Mouse (Mus musculus) B cell, adult 2 months (primary cell): ENCODE measurements around the gene Zfp663.

Experiments
- DNase-seq, 2 experiments: peaks; one replicate each; pipeline ENCODE4 v3.0.0; 2022

The Zfp663 gene

DNA sequence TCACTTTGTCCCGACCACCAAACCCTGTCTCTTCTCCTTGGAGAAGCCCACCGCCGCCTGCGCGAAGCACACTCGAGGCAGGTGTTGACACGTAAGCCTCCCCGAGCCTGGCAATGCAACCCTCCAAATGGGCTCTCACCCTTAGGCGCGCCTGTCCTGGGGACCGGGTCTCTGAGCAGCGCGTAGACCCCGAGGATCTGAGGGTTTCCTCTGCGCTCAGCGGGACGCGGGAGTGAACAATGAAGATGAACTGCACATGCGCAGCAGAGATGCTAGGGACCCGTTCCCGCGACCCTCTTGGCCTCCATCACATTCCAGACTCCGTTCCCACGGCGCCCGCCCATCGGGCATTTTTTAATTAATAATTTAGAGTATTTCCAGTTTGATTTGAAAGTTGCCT, at the start of gene Zfp663:
TSS of gene Zfp663 (minus strand) at position 234 of the 400 bp plus-strand sequence.
- no peak for DNase-seq

DNA sequence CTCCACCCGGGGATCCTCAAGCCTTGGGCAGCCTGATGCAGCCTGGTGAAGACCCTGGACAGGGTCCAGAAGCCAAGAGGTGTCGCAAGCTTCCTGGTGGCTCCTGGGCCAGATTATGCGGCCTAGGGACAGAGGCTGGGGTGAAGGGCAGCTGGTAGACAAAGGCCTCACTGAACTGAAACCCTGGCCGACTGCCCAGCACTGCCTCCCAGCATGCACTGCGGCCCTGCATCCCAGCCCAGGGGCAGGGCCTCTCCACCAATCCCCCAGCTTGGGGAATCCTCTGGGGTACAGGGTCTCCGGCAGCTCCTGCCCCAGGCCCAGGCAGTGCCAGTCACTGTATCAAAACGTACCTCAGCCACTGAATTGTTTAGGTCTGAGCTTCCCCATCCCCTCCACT, 48.8 kb upstream of the Zfp663 start:
- no peak for DNase-seq

DNA sequence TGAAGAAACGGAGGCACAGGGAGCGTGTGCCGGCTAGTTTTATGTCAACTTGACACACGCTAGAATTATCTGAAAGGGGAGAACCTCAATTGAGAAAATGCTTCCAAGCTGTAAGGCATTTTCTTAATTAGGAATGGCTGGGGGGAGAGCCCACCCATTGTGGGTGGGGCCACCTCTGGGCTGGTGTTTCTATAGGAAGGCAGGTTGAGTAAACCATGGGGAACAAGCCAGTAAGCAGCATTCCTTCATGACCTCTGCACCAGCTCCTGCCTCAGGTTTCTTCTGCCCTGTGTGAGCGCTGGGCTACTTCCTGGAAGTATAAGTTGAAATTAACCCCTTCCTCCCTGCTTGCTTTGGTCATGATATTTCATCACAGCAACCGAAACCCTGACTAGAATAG, 47.3 kb upstream of the Zfp663 start:
- no peak for DNase-seq

DNA sequence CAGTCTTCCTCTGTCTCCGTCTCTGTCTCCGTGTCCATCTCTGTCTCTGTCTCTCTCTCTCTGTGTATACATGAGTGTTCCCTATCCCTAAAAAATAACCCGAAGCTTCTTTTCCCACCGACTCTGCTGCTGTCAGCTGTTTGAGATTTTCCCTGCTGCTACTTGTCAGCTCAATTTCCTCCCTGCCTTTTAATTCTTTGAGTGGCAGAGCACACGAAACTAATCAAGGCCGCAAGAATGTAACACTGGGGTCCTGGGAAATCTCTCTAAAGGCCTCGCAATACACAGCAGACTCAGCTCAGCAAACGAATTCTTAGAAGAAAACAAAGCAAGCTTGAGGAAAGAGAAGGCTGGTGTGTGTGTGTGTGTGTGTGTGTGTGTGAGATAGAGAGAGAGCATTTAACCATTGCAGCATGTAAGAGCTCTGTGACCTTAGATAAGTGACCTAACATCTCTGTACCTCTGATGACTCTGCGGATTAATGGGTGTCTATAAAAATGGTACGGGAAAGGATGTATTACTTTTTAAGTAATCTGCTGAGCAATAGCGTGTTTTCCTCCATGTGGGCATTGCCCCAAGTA, 46.7 kb upstream of the Zfp663 start:
- no peak for DNase-seq

DNA sequence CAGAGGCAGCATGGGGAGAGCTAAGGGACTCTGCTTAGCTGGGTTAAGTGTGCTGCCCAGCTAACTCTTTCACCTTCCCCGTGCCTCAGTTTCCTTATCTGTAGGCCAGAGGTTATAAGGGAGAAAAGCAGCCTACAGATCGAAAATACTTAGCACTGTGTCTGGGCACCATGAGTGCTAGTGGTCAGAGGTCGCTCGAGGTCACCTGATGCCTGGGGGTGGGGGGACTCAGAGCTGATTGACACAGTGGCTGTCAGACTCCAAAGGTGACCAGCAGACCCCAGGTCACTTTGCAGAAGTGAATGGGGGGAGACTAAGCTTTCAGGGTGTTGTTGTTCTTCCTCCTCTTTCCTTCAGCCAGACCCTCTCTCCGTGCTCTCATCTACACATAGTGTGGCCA, 45.8 kb upstream of the Zfp663 start:
- DNase-seq, result no peak

DNA sequence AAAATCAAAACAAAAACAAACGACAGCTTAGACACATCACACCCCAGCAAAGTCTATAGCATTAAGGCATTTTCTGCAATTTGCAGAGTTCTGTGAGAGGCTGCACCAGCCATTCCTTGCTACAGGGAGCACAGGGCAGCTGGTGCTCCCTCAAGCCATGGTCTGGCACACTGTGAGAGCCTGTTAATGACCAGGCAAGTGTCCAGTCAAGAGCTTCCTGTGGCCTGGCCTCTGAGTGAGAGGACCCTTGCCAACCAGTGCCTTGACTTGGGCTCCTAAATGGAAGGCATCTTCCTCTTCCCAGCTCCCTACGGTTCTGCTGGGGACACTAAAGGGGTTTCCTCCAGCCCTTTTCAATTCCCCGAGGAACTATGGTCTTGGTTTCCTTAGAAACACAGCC, 45.4 kb upstream of the Zfp663 start:
- no peak for DNase-seq

DNA sequence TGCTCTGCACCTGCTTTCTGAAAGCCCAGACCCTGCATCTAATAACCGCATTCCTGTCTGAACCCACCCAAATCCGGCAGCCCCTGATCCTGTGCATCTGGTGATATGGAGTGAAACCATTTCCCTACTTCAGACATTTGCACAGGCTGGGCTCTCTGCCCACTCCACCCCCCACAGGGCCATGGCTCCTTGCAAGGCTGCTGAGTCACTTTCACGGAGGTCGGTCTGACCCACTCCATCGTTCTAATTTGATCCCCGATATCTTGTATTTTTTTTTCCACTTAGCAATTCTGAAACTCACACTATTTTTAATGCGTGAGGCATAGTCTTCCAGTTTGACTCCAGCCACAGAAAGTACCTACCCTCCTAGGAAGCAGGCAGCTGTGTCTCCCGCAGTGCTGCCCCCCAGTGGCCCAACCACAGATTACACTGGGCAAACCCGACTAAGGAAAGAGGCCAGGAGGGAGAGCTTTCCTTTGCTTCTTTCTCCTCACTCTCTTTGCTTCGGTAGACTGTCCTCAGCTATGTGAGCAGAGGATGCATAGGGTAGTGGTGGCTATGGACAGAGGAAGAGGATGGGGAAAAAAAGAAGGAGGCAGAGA, 39.3 kb upstream of the Zfp663 start:
- DNase-seq, result peak; percentile 79 to 83

DNA sequence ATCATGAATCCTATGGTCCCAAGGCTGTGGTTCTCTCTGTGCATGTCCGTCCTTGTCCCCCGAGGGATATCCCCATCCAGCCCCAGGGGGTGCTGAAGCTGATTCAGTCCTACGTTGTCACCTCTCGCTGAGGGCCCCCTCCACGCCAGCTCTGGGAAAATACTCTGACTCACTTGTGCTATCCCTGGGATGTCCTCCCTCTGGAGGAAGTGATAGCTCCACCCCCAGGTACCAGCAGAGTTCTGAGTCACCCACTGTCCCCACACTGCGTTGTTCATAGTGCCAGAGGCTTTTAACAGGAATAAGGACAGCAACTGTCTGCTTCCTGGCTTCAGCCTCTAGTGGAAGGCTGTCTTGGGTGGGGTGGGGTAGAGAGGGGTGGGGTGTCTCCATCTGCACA, 36.8 kb upstream of the Zfp663 start:
- no peak for DNase-seq

DNA sequence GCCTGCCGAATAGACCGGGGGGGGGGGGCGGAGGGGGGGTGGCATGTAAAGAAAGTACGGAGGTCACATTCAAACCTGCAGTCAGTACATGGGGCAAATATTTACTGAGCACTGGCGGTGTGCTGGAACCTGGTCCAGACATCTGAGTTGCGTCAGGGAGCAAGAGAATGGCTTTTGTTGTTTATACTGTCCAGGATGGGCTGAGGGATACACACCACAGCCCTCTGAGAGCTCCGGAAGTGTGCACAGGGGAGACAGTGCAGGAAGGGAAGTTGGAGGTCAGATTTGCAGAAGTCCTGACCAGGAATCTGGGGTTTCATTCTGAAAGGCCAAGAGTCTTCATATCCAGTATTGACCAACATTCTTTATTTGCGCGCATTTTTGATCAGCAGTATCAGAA, 36.4 kb upstream of the Zfp663 start:
- DNase-seq, result no peak

DNA sequence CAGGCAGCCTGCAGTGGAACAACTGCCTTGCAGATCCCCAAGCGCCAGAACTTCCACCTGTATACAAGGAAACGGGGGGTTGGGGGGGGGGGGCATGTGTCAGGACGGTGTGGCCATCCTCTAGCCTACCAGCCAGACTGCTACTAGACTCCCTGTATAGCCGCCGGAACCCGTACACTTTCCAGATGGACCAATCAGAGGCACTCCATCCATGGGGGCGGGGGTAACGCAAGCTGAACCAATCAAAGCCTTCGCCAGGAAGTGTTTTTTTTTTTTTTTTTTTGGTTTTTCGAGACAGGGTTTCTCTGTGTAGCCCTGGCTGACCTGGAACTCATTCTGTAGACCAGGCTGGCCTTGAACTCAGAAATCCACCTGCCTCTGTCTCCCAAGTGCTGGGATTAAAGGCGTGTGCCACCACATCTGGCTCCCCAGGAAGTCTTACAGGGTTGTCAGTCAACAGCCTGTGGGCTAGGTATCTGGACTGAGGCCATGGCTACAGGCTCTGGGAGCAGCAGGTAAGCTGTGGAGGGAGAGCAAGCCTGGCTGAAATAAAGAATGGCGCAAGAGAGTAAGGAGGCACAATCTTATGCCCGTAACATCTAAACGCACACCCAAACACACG, 29.7 kb upstream of the Zfp663 start:
- no peak for DNase-seq

DNA sequence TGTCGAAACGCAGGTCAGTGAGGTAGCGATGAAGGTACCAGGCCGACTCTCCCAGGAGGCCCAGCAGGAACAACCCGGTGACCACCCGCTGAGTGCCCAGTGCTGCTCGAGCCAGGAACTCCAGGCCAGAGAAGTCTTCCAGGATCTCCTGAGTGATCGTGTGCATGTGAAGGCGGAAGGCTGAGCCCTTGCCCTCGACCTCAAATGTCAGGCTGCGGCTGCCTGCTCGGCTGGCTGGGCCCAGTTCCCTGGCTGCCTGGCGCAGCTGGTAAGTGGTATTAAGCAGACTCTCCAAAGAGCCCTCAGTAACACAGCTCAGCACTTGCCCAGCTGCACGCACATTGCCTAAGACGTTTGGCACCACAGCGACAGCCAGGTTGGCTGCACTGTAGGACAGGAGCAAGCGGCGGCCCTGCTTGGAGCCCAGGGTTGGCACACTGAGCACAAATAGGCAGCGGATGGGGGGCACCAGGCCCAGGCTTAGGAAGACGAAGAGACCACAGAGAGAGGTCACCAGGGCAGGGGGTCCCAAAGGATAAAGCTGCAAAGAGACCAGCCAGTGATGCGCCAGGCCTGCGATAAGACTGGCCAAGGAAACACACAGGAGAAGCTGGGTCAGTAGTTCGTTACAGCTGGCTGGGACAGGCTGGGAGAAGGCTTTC, 29.1 kb upstream of the Zfp663 start:
- DNase-seq, result no peak

DNA sequence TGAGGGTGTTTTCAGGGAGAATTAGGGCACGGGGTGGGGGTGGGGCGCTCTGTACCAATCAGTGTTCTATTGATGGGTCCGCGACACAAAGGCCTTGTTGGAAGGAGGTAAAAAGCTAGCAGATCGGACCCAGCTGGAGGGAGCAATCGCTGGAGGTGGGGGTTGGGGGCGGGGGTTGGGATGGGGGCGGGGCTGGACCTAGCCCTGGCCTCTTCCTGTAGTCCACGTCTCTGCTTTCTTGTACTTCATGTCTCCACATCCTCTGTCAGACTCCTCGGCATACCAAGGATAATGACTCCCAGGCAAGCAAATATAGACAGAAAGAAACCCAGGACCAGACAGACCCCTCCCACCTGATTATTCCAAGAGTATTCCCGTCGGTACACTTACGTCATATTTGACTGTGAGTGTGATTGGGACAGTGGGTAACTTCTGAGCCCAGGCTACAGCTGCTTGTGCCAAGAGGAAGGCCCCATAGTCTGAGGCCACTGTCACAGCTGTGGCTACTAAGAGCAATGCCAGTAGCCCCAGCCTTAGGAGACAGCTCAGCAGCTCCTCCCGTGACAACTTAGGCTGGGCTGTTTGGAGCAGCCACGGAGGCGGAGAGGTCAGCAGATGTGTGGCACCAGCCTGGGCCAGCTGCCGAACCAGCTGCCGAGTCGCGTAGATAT, 28.4 kb upstream of the Zfp663 start:
- no peak for DNase-seq

DNA sequence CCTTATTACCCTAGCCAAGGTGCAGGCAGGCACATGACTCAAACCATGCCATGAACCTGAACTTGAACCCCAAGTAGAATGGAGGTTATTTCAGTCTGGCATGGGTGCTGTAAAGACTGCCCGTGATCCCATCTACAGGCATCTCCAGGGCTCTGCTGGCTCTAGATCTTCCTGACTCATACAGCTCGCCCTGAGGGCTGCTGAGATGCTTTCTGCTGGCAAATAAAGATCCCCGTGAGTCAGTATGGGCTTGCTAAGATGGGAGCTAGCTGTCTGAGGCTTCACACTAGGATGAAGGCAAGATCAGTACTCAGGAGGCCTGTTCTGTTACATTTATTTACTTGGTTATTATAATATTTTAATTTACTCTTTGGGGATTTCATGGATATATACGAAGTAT, 23.6 kb upstream of the Zfp663 start:
- DNase-seq, result no peak

DNA sequence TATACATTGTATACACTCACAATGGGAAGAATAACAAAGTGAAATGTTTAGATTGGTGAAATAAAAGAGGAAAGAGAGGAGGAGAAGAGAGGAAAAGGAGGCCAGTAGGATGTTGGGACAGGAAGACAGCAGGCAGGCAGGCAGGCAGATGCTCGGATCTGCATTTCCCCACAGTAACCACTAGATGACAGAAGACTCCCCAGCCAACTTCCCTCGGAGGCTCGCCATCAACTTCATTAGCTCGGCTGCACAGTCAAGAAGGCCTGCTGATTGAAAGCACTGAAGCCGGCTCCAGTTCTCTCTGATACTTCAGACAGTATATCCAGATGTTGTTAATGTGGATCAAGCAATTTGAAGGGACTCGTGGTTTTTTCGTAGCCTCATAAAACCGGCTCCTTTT, 23.0 kb upstream of the Zfp663 start:
- peak; percentile 25 to 45 for DNase-seq

DNA sequence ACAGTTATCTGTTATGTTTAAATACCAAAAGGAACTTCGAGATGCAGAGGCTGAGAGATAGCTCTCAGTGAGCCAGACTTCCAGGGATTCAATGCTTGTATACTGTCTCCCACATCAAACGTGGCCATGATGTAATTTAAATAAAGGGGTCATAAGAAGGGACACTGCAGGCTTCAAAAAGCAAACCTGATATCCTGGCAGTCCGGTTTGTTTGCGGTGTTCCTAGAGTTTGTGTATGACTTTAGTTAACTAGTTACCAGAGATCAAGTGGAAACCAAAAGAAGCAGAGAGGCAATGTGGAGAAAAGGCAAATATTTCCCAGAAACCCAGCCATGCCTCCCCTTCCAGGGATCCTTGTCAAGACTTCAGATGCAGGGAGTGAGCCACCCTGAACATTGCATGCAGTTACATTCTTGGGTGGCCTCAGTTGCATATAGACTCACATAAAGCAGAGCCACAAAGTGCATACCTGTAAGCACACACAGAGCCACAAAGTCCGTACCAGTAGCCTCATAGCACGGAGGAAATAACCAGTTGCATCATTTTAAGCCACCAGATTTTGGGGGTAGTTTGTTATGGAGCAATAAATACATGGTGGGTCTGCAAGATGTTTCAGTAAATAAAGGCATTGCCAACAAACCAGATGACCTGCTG, 20.9 kb upstream of the Zfp663 start:
- DNase-seq, result no peak

DNA sequence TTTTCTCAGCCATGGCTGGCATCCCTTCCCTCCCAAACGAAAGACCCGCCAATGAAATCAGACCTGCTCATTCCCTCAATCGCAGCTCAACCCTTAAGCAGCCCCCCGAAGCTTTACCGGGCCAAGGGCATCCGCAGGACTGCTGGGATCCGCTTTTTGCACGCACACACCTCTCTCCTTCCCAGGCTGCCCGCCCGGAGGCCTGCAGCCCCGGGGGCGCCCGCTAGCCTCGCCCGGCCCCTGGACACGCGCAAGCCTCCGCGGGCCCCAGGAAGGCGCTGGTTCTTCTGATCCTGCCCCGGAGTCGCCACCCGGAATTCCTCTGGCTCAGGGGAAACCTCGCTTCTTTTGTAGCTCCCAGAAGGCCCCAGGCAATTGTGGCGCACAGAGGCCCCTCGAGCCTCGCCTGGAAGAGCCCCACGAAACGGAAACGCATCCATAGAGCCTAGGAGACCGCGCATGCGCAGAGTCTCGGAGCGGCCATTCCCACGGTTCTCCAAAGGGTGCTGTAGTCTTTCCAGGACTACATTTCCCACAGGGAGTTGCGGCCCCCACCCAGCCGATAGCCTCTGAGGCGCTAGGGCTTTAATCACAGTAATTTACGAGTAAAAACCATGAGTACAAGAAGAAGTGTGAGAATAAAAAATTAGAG, 19.4 kb upstream of the Zfp663 start, which contains the start of gene Zfp334:
TSS of gene Zfp334 (minus strand) at position 416 of the 652 bp plus-strand sequence.
- DNase-seq, result no peak

DNA sequence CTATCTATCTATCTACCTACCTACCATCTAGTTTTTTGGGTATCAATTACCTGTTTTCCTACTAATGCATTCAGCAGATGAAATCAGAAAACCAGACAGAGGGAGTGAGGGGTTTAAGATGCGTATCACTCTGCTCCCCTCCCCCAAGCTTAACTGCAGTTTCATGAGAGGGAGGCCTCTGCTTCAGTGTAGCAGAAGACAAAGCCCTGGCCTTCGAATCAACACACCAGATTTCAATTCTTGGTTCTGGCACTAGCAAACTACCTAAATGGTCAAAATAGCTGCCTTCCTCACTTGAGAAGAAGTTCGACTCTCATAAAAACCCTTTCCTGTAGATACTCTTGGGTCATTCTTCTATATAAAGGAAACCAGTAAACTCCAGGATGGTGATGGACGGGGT, 18.8 kb upstream of the Zfp663 start:
- DNase-seq, result no peak

DNA sequence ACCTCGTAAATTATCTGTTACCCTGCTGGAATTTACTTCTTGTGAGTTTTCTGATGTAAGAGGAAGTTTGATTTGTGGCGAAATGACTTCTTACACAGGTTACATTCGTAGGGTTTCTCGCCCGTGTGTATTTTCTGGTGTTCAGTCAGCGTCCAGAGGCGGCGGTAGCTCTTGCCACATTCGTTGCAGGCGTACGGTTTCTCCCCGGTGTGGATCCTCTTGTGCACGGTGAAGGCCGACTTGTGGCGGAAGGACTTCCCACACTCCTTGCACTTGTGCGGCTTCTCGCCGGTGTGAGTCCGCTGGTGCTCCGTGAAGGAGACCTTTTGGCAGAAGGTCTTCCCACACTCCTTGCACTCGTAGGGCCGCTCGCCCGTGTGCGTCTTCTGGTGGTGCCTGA, 11.5 kb upstream of the Zfp663 start:
- no peak for DNase-seq

DNA sequence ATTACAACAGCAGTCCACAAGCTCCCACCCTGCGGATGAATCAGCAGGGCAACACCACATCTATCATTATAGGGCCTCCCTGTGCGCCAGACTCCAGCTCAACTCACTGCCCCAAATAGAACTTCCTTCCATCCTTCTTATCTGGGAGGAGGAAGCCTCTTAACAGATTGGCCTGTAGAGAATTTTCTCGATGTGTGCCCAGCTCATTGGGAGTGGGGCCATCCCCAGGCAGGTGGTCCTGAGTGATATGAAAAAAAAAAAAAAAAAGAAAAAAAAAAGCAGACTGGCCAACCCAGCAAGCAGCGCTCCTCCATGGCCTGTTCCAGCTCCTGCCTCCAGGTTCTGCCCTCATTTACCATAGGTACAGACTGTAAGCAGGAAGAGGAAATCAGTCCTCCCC, 7.5 kb upstream of the Zfp663 start:
- DNase-seq, result no peak

DNA sequence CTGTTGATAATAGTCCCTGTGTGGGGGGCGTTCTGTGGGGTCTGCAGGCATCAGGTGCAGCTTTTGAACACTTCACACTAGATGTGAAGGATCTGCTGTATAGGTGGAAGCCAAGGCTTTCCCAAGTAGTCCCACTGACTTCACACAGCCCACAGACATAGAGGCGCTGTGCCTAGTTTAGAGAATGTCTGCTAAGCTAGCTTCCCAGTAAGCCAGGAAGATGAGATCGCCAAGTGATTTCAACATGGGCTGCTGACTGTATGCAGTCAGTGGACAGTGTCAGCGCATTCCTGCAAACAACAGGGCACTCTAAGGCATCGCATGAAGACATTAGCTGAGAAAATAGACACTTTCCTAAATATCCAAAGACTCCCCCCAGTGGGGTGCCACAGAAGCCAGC, 6.9 kb upstream of the Zfp663 start:
- DNase-seq, result no peak

DNA sequence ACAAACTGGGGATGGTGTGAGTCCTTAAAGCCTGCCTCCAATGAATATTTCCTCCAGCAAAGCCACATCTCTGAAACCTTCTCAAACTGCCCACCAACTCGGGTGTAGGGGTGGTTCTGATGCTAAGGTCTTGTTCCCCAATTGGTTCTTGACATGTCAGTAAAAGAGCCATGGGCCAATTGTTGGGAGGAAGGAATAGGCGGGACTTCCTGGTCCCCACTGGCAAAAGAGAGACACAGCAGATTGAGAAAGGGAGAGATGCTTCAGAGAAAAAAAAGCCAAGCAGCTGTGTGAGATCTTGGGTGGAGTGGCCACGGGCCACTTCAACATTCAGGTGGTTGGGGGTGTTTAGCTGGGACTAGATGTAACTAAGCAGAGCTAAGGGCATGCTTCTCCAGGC, 2.5 kb upstream of the Zfp663 start:
- no peak for DNase-seq

DNA sequence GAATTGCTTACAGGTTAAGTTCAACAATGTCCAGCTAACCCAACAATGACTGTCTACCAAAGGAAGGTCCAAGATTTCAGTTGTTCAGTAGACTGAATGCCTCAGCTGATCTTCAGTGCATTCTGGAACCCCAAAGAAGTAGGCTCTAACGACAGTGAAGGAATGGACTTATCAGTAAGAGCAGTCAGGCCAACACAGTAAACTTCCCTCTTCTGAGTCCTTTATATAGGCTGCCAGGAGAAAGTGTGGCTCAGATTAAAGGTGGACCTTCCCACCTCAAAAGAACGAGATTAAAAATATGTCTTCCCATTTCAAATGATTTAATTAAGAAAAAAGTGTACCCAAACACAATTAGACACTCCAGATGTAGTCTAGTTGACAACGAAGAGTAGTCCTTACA, 1.8 kb upstream of the Zfp663 start:
- DNase-seq, result no peak
